Mouse (Mus musculus) midbrain, embryonic 12.5 days (tissue): ENCODE measurements around the gene March8. TPM values are rescaled to one million over a fixed set of nuclear protein-coding genes. Genes with fewer than 3 reads are reported as not detected.
A peak's percentile ranks its signal among the peaks of the same experiment; 100 is the strongest.

ENCODE experiments used
- ATAC-seq: fragments of 200-750 bp; cut with Nextera tagmentation; 2 replicates; pipeline ENCODE4 v1.8.0; 2017; ENCODE audit warnings: low read depth, moderate TSS enrichment, moderate library complexity; ENCODE audit not compliant: low FRiP score
- H3K27ac ChIP-seq: fragments of 300-500 bp; sonication (generic); replicated peaks from 2 replicates; pipeline ENCODE4 v1.5.1; 2016; ENCODE audit warnings: mild to moderate bottlenecking
- H3K27me3 ChIP-seq: fragments of 300-500 bp; sonication (generic); 2 replicates; pipeline ENCODE4 v1.6.1; 2016; ENCODE audit warnings: mild to moderate bottlenecking
- H3K36me3 ChIP-seq: fragments of 300-500 bp; sonication (generic); 2 replicates; pipeline ENCODE4 v1.6.1; 2016
- H3K4me1 ChIP-seq: fragments of 300-500 bp; sonication (generic); 2 replicates; pipeline ENCODE4 v1.6.1; 2016
- H3K4me2 ChIP-seq: fragments of 300-500 bp; sonication (generic); replicated peaks from 2 replicates; pipeline ENCODE4 v1.6.1; 2016; ENCODE audit warnings: mild to moderate bottlenecking, moderate library complexity
- H3K4me3 ChIP-seq: fragments of 300-500 bp; sonication (generic); 2 replicates; pipeline ENCODE4 v1.5.1; 2016; ENCODE audit warnings: mild to moderate bottlenecking
- H3K9ac ChIP-seq: fragments of 300-500 bp; sonication (generic); replicated peaks from 2 replicates; pipeline ENCODE4 v1.6.1; 2016; ENCODE audit warnings: mild to moderate bottlenecking, moderate library complexity
- H3K9me3 ChIP-seq: fragments of 300-500 bp; sonication (generic); 2 replicates; pipeline ENCODE4 v1.6.1; 2016; ENCODE audit warnings: mild to moderate bottlenecking
- WGBS: fragments of 180-500 bp; shearing (Covaris S2); methylation state at CpG from one replicate; pipeline ENCODE4 v1.1.7; 2016; 5-methylcytosine and 5-hydroxymethylcytosine counted together
- polyA plus RNA-seq: library from polyadenylated mRNA; unstranded; fragments of >200 nt; fragmentation: Nextera tagmentation; extraction: Ambion mirVana; gene quantifications from 2 replicates; pipeline ENCODE4 v1.2.1, GENCODE M21; 2016

The March8 gene
- polyA plus RNA-seq, 1 experiment from 2014 or later: 54.6 TPM

DNA sequence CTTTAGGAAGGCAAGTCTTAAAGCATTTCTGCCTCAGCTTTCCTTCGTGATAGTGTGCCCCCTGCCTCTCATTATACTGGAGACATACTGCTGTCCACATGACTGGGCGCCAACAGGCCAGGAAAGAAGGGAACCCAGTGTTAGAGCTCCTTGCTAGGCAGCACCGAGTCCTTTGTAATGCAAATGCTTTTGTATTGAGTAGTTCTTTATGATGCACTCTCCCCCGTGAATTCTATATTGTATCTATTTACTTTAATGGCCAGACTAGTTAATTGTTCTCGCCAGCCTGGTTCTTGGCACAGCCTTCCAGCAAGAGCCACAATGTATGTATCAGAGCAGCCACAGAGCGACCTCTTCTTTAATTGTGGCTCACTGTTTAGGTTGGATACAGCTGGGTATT lies 59.8 kb downstream of the March8 start:
- Histone ChIP-seq H3K4me1 (peaks cover 27% of the 10 kb centered on the region), H3K4me2 (no peak overlapping the region), H3K9me3 (no peaks in the 10 kb centered on the region), H3K4me3 (no peak overlapping the region), H3K27ac (peak overlapping the region; percentile 71), H3K9ac (no peak overlapping the region), H3K36me3 (peaks cover 11% of the 10 kb centered on the region), H3K27me3 (no peaks in the 10 kb centered on the region)
- peak; percentile 92 for ATAC-seq
- 17% methylated on average over 6 of the region's 6 CpGs for WGBS

- Histone ChIP-seq H3K27me3 (no peaks in the 10 kb centered on the region), H3K4me3 (no peak overlapping the region), H3K27ac (peak overlapping the region; percentile 71), H3K4me2 (no peak overlapping the region), H3K9me3 (no peaks in the 10 kb centered on the region), H3K36me3 (peaks cover 12% of the 10 kb centered on the region), H3K9ac (no peak overlapping the region), H3K4me1 (peaks cover 27% of the 10 kb centered on the region)
- 34% methylated on average over 2 of the region's 2 CpGs for WGBS
- peak; percentile 21; the same call in 1 of the 2 replicates for ATAC-seq
Measured at GRCm38 (mm10) chr6:116398136-116398535, 60.3 kb downstream of the March8 start.

DNA sequence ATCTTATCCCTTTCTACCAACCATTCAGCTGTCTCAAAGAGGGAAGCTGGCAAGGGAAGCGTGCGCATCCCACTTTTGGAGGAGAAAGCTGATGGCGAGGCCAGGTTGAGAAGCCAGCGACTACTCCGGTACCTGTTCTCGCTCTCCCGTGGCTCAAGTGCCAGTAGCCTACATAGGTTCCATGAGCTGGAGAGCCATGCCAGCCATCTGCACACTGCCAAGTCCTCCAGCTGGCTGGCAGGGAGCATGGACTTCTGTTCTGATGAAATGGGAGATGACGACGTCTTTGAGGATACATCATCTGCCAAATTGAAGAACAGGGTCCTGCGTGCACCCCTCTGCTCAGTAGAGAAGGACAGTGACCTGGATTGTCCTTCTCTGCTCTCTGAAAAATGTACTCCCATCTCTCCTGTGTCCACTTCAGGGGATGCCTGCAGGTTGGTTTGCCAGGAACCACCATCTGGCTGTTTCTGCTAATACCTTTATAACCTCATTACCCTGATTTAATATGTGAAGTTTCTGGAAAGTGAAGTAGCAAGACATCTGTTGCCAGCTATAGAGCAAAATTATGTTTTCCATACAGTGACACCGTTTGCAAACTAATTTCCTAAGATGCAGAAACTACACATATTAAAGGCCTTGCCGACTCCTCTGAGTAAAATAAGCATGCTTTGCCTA lies 64.1 kb downstream of the March8 start:
- Histone ChIP-seq H3K27ac (no peak overlapping the region), H3K36me3 (peaks cover 20% of the 10 kb centered on the region), H3K4me3 (no peak overlapping the region), H3K9ac (no peak overlapping the region), H3K9me3 (no peaks in the 10 kb centered on the region), H3K27me3 (no peaks in the 10 kb centered on the region), H3K4me1 (peaks cover 41% of the 10 kb centered on the region), H3K4me2 (no peak overlapping the region)
- WGBS: 96% methylated on average over 12 of the region's 12 CpGs
- no peak for ATAC-seq

GRCm38 (mm10) chr6:116402426-116402825 lies 64.6 kb downstream of the March8 start:
- no peak for ATAC-seq
- no peak overlapping the region for H3K27ac ChIP-seq

GRCm38 (mm10) chr6:116405243-116405642 lies 67.4 kb downstream of the March8 start:
- no peaks in the 10 kb centered on the region for H3K27me3 ChIP-seq
- peak; percentile 83 for ATAC-seq
- peaks cover 21% of the 10 kb centered on the region for H3K4me1 ChIP-seq
- no peaks in the 10 kb centered on the region for H3K9me3 ChIP-seq
- H3K9ac ChIP-seq: no peak overlapping the region
- no peak overlapping the region for H3K4me2 ChIP-seq
- peaks cover 32% of the 10 kb centered on the region for H3K36me3 ChIP-seq
- 21% methylated on average over 9 of the region's 9 CpGs for WGBS
- H3K27ac ChIP-seq: peak overlapping the region; percentile 77
- no peak overlapping the region for H3K4me3 ChIP-seq

More at GRCm38 (mm10) chr6:116402426-116402825, 64.6 kb downstream of the March8 start:
- 93% methylated on average over 3 of the region's 3 CpGs for whole genome bisulfite sequencing
- Histone ChIP-seq H3K4me1 (peaks cover 36% of the 10 kb centered on the region), H3K36me3 (peaks cover 20% of the 10 kb centered on the region), H3K9me3 (no peaks in the 10 kb centered on the region), H3K4me2 (no peak overlapping the region), H3K9ac (no peak overlapping the region), H3K4me3 (no peak overlapping the region), H3K27me3 (no peaks in the 10 kb centered on the region)

- peaks cover 32% of the 10 kb centered on the region for H3K36me3 ChIP-seq
- 0 out of 2 replicates have a peak, but pooled peaks have one; percentile 34 for ATAC-seq
- H3K9ac ChIP-seq: no peak overlapping the region
- H3K4me1 ChIP-seq: peaks cover 21% of the 10 kb centered on the region
- no peak overlapping the region for H3K4me3 ChIP-seq
- no peaks in the 10 kb centered on the region for H3K27me3 ChIP-seq
- peak overlapping the region; percentile 77 for H3K27ac ChIP-seq
- H3K4me2 ChIP-seq: no peak overlapping the region
- H3K9me3 ChIP-seq: no peaks in the 10 kb centered on the region
- 80% methylated on average over 5 of the region's 5 CpGs for WGBS
Measured at GRCm38 (mm10) chr6:116405715-116406114, 67.9 kb downstream of the March8 start.

GRCm38 (mm10) chr6:116406152-116406551 lies 68.3 kb downstream of the March8 start:
- Histone ChIP-seq H3K4me2 (no peak overlapping the region), H3K36me3 (peaks cover 29% of the 10 kb centered on the region), H3K4me3 (no peak overlapping the region), H3K9me3 (no peaks in the 10 kb centered on the region), H3K27me3 (no peaks in the 10 kb centered on the region), H3K9ac (no peak overlapping the region), H3K4me1 (peaks cover 21% of the 10 kb centered on the region), H3K27ac (no peak overlapping the region)
- ATAC-seq: no peak
- WGBS: 77% methylated on average over 2 of the region's 2 CpGs

GRCm38 (mm10) chr6:116406680-116407079 lies 68.9 kb downstream of the March8 start:
- Histone ChIP-seq H3K36me3 (peaks cover 25% of the 10 kb centered on the region), H3K27ac (no peak overlapping the region), H3K27me3 (no peaks in the 10 kb centered on the region), H3K9ac (no peak overlapping the region), H3K4me3 (no peak overlapping the region), H3K9me3 (no peaks in the 10 kb centered on the region), H3K4me2 (no peak overlapping the region), H3K4me1 (peaks cover 21% of the 10 kb centered on the region)
- ATAC-seq: no peak
- WGBS: 75% methylated on average over 5 of the region's 5 CpGs

DNA sequence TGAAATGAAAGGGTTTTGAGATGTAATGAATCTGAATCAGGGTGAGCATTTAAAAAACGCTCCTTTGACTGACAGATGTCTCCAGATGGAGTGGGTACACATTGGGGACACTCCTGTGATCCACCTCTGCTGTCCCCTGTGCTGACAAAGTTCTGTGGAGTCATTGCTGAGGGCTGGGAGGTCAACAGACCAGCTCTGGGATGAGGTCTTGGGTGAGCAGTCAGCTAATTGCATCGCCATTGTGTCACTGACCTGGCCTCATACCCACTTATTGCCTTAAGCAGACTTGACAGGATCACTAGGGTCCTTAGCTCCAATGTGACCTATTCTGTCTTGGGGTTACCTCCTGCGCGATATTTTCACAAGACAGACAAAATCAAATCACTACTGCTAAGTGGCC lies 69.4 kb downstream of the March8 start:
- no peak overlapping the region for H3K4me3 ChIP-seq
- no peak for ATAC-seq
- H3K27ac ChIP-seq: no peak overlapping the region
- no peaks in the 10 kb centered on the region for H3K9me3 ChIP-seq
- H3K4me1 ChIP-seq: peaks cover 21% of the 10 kb centered on the region
- WGBS: 90% methylated on average over 4 of the region's 4 CpGs
- H3K36me3 ChIP-seq: 0 out of 2 replicates have a peak, but pooled peaks cover 21% of the 10 kb centered on the region
- no peak overlapping the region for H3K9ac ChIP-seq
- H3K4me2 ChIP-seq: no peak overlapping the region
- H3K27me3 ChIP-seq: no peaks in the 10 kb centered on the region

GRCm38 (mm10) chr6:116407956-116408657 lies 70.3 kb downstream of the March8 start:
- H3K4me3 ChIP-seq: no peak overlapping the region
- no peak for ATAC-seq
- H3K27ac ChIP-seq: no peak overlapping the region
- 89% methylated on average over 6 of the region's 6 CpGs for WGBS
- no peak overlapping the region for H3K9ac ChIP-seq
- H3K4me1 ChIP-seq: peaks cover 21% of the 10 kb centered on the region
- H3K9me3 ChIP-seq: no peaks in the 10 kb centered on the region
- no peak overlapping the region for H3K4me2 ChIP-seq
- 0 out of 2 replicates have a peak, but pooled peaks cover 20% of the 10 kb centered on the region for H3K36me3 ChIP-seq
- no peaks in the 10 kb centered on the region for H3K27me3 ChIP-seq

GRCm38 (mm10) chr6:116410436-116410835 lies 72.6 kb downstream of the March8 start:
- Histone ChIP-seq H3K36me3 (0 out of 2 replicates have a peak, but pooled peaks cover 18% of the 10 kb centered on the region), H3K9ac (no peak overlapping the region), H3K4me2 (no peak overlapping the region), H3K27ac (no peak overlapping the region), H3K9me3 (no peaks in the 10 kb centered on the region), H3K4me1 (peaks cover 10% of the 10 kb centered on the region), H3K27me3 (no peaks in the 10 kb centered on the region), H3K4me3 (no peak overlapping the region)
- ATAC-seq: no peak
- 94% methylated on average over 10 of the region's 10 CpGs for WGBS

- H3K4me1 ChIP-seq: no peaks in the 10 kb centered on the region
- 0 out of 2 replicates have a peak, but pooled peaks cover 12% of the 10 kb centered on the region for H3K36me3 ChIP-seq
- no peak overlapping the region for H3K4me3 ChIP-seq
- no peak overlapping the region for H3K27ac ChIP-seq
- no peak for ATAC-seq
- no peak overlapping the region for H3K9ac ChIP-seq
- H3K4me2 ChIP-seq: no peak overlapping the region
- 79% methylated on average over 3 of the region's 3 CpGs for WGBS
- no peaks in the 10 kb centered on the region for H3K27me3 ChIP-seq
- H3K9me3 ChIP-seq: no peaks in the 10 kb centered on the region
Measured at GRCm38 (mm10) chr6:116411716-116412115, 73.9 kb downstream of the March8 start.
